Mouse (Mus musculus) liver, embryonic 16.5 days (tissue): ENCODE measurements around the gene Taok2. TPM values are rescaled to one million over a fixed set of nuclear protein-coding genes. Genes with fewer than 3 reads are reported as not detected.
A peak's percentile ranks its signal among the peaks of the same experiment; 100 is the strongest.

Experiments
- ATAC-seq: fragments of 200-750 bp; cut with Nextera tagmentation; 2 replicates; pipeline ENCODE4 v1.8.0; 2017; ENCODE audit warnings: low read depth, mild to moderate bottlenecking, moderate number of reproducible peaks, moderate library complexity
- H3K27ac ChIP-seq: fragments of 300-500 bp; sonication (generic); 2 replicates; pipeline ENCODE4 v1.5.1; 2014; ENCODE audit warnings: mild to moderate bottlenecking, low read length
- H3K27me3 ChIP-seq: fragments of 300-500 bp; sonication (generic); 2 replicates; pipeline ENCODE4 v1.6.1; 2014; ENCODE audit warnings: low read depth, low read length, mixed read lengths; ENCODE audit not compliant: control insufficient read depth, insufficient read depth
- H3K36me3 ChIP-seq: fragments of 300-500 bp; sonication (generic); 2 replicates; pipeline ENCODE4 v1.6.1; 2014; ENCODE audit warnings: mild to moderate bottlenecking; ENCODE audit not compliant: control insufficient read depth, insufficient read depth
- H3K4me1 ChIP-seq: fragments of 300-500 bp; sonication (generic); 2 replicates; pipeline ENCODE4 v1.6.1; 2014; ENCODE audit warnings: low read depth, low read length, mixed read lengths; ENCODE audit not compliant: control insufficient read depth
- H3K4me2 ChIP-seq: fragments of 300-500 bp; sonication (generic); 2 replicates; pipeline ENCODE4 v1.6.1; 2014; ENCODE audit warnings: low read depth, low read length, mixed read lengths
- H3K4me3 ChIP-seq: fragments of 300-500 bp; sonication (generic); 2 replicates; pipeline ENCODE4 v1.5.1; 2014; ENCODE audit warnings: low read depth, mild to moderate bottlenecking, low read length
- H3K9ac ChIP-seq: fragments of 300-500 bp; sonication (generic); 2 replicates; pipeline ENCODE4 v1.6.1; 2014; ENCODE audit warnings: low read depth, low read length
- H3K9me3 ChIP-seq: fragments of 300-500 bp; sonication (generic); replicated peaks from 2 replicates; pipeline ENCODE4 v1.6.1; 2016; ENCODE audit warnings: low read length; ENCODE audit not compliant: control insufficient read depth
- WGBS: fragments of 180-500 bp; shearing (Covaris S2); extraction: QIAGEN DNeasy Blood & Tissue Kit; methylation state at CpG from one replicate; pipeline ENCODE4 v1.1.7; 2014; ENCODE audit not compliant: insufficient replicate concordance; 5-methylcytosine and 5-hydroxymethylcytosine counted together
- polyA plus RNA-seq: library from polyadenylated mRNA; unstranded; fragments of >200 nt; fragmentation: Nextera tagmentation; extraction: Ambion mirVana; gene quantifications from 2 replicates; pipeline ENCODE4 v1.2.1, GENCODE M21; 2015

The Taok2 gene
- polyA plus RNA-seq, 1 experiment from 2014 or later, result 13.2 TPM

- H3K9ac ChIP-seq, result no peak overlapping the region
- ATAC-seq, result no peak
- H3K9me3 ChIP-seq, result no peaks in the 10 kb centered on the region
- H3K36me3 ChIP-seq, result peaks cover 2% of the 10 kb centered on the region
- H3K4me2 ChIP-seq, result no peak overlapping the region
- no peak overlapping the region for H3K27ac ChIP-seq
- no peak overlapping the region for H3K4me3 ChIP-seq
- H3K27me3 ChIP-seq, result no peaks in the 10 kb centered on the region
- WGBS, result 73% methylated on average over 5 of the region's 5 CpGs
- peaks cover 26% of the 10 kb centered on the region for H3K4me1 ChIP-seq
Observed at GRCm38 (mm10) chr7:126887281-126887680, 2.8 kb upstream of the Taok2 start.

- no peak for ATAC-seq
- Histone ChIP-seq H3K4me2 (peak overlapping the region; percentile 99), H3K27me3 (no peaks in the 10 kb centered on the region), H3K9me3 (no peaks in the 10 kb centered on the region), H3K27ac (peak overlapping the region; percentile 83), H3K9ac (peak overlapping the region; percentile 85), H3K4me1 (peaks cover 38% of the 10 kb centered on the region), H3K4me3 (peak overlapping the region; percentile 77), H3K36me3 (peaks cover 13% of the 10 kb centered on the region)
- under 1% methylated on average over 15 of the region's 15 CpGs for WGBS
Observed at GRCm38 (mm10) chr7:126883731-126884181, 747 bp downstream of the Taok2 start.

- WGBS, result 33% methylated on average over 6 of the region's 6 CpGs
- no peak overlapping the region for H3K4me3 ChIP-seq
- H3K9ac ChIP-seq, result no peak overlapping the region; the same call in 1 of the 2 replicates
- H3K4me1 ChIP-seq, result peaks cover 38% of the 10 kb centered on the region
- H3K4me2 ChIP-seq, result peak overlapping the region; percentile 22
- H3K36me3 ChIP-seq, result peaks cover 30% of the 10 kb centered on the region
- no peaks in the 10 kb centered on the region for H3K9me3 ChIP-seq
- no peak overlapping the region for H3K27ac ChIP-seq
- ATAC-seq, result no peak
- H3K27me3 ChIP-seq, result no peaks in the 10 kb centered on the region
Observed at GRCm38 (mm10) chr7:126881040-126881439, 3.5 kb downstream of the Taok2 start.

- H3K4me1 ChIP-seq, result peaks cover 12% of the 10 kb centered on the region
- ATAC-seq, result no peak
Observed at GRCm38 (mm10) chr7:126877239-126877638, 7.3 kb downstream of the Taok2 start.

GRCm38 (mm10) chr7:126870520-126870891, 14.0 kb downstream of the Taok2 start:
- Histone ChIP-seq H3K27me3 (no peaks in the 10 kb centered on the region), H3K4me3 (no peak overlapping the region), H3K4me2 (no peak overlapping the region), H3K27ac (no peak overlapping the region), H3K36me3 (peaks cover 67% of the 10 kb centered on the region), H3K4me1 (no peaks in the 10 kb centered on the region), H3K9me3 (no peaks in the 10 kb centered on the region), H3K9ac (no peak overlapping the region)
- no peak for ATAC-seq
- WGBS, result 90% methylated on average over 2 of the region's 2 CpGs

More at GRCm38 (mm10) chr7:126877239-126877638, 7.3 kb downstream of the Taok2 start:
- no peak overlapping the region for H3K4me2 ChIP-seq
- H3K27me3 ChIP-seq, result no peaks in the 10 kb centered on the region
- peaks cover 66% of the 10 kb centered on the region for H3K36me3 ChIP-seq
- 90% methylated on average over 1 of the region's 1 CpGs for WGBS
- no peak overlapping the region for H3K9ac ChIP-seq
- H3K4me3 ChIP-seq, result no peak overlapping the region
- H3K27ac ChIP-seq, result no peak overlapping the region
- H3K9me3 ChIP-seq, result no peaks in the 10 kb centered on the region

GRCm38 (mm10) chr7:126869780-126870519, 14.6 kb downstream of the Taok2 start:
- no peaks in the 10 kb centered on the region for H3K27me3 ChIP-seq
- H3K4me3 ChIP-seq, result no peak overlapping the region
- no peak overlapping the region for H3K27ac ChIP-seq
- H3K4me1 ChIP-seq, result no peaks in the 10 kb centered on the region
- no peak overlapping the region for H3K4me2 ChIP-seq
- H3K9ac ChIP-seq, result no peak overlapping the region
- 84% methylated on average over 23 of the region's 23 CpGs for WGBS
- no peaks in the 10 kb centered on the region for H3K9me3 ChIP-seq
- no peak for ATAC-seq
- H3K36me3 ChIP-seq, result peaks cover 65% of the 10 kb centered on the region

- no peak for ATAC-seq
- WGBS, result 75% methylated on average over 12 of the region's 12 CpGs
- no peaks in the 10 kb centered on the region for H3K9me3 ChIP-seq
- peaks cover 55% of the 10 kb centered on the region for H3K36me3 ChIP-seq
- peaks cover 10% of the 10 kb centered on the region for H3K4me1 ChIP-seq
- H3K27ac ChIP-seq, result no peak overlapping the region
- no peak overlapping the region for H3K4me2 ChIP-seq
- no peak overlapping the region for H3K9ac ChIP-seq
- H3K27me3 ChIP-seq, result no peaks in the 10 kb centered on the region
- H3K4me3 ChIP-seq, result no peak overlapping the region
Observed at GRCm38 (mm10) chr7:126868003-126868402, 16.5 kb downstream of the Taok2 start.

- Histone ChIP-seq H3K4me2 (no peak overlapping the region), H3K9me3 (no peaks in the 10 kb centered on the region), H3K27ac (no peak overlapping the region), H3K4me3 (no peak overlapping the region), H3K9ac (no peak overlapping the region), H3K4me1 (peaks cover 14% of the 10 kb centered on the region), H3K27me3 (no peaks in the 10 kb centered on the region), H3K36me3 (peaks cover 50% of the 10 kb centered on the region)
- WGBS, result 81% methylated on average over 2 of the region's 2 CpGs
- no peak for ATAC-seq
Observed at GRCm38 (mm10) chr7:126867534-126867933, 17.0 kb downstream of the Taok2 start.

GRCm38 (mm10) chr7:126863791-126864190, 20.7 kb downstream of the Taok2 start:
- Histone ChIP-seq H3K4me2 (peak overlapping the region; percentile 98), H3K9ac (peak overlapping the region; percentile 75), H3K27ac (no peak overlapping the region), H3K36me3 (peaks cover 30% of the 10 kb centered on the region), H3K4me1 (peaks cover 22% of the 10 kb centered on the region), H3K9me3 (no peaks in the 10 kb centered on the region), H3K27me3 (no peaks in the 10 kb centered on the region), H3K4me3 (no peak overlapping the region)
- WGBS, result 86% methylated on average over 6 of the region's 6 CpGs
- no peak for ATAC-seq
